Mouse (Mus musculus) frontal cortex, postnatal 25 days (tissue): Measurements from ENCODE around the gene Sat1.

Experiments used
- DNase-seq, 2 experiments: peaks; one replicate each; pipeline ENCODE4 v3.0.0; 2022; ENCODE audit warnings: low spot score in 2 of 2

Sat1 gene

GRCm38 (mm10) chrX:155166313-155166712 is 49.9 kb downstream of the Sat1 start:
- no peak for DNase-seq

DNA sequence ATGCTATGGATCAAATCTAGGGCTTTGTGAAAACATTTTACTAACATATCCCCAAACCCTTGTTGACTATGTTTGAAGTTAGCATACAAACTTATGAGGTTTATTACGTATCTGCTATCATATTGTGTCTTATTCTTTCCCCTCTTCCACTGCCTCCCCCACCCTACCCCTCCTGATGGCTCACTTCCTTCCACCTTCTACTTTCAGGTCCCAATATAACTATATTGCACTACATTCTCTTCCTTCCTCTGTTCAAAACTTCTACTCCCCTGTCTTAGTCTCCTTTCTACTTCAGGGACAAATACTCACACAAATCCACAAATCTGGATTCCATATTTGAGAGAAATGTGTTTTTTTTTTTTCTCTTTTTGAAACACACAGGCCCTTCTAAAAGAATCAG is 52.7 kb downstream of the Sat1 start:
- DNase-seq, result no peak
